Mouse (Mus musculus) ovary, adult 18-20 months (tissue): ENCODE results near the gene Olfr312.

Source experiments
- DNase-seq: peaks from one replicate; pipeline ENCODE4 v3.0.0; 2022; ENCODE audit warnings: low spot score, mixed read lengths

Gene Olfr312

DNA sequence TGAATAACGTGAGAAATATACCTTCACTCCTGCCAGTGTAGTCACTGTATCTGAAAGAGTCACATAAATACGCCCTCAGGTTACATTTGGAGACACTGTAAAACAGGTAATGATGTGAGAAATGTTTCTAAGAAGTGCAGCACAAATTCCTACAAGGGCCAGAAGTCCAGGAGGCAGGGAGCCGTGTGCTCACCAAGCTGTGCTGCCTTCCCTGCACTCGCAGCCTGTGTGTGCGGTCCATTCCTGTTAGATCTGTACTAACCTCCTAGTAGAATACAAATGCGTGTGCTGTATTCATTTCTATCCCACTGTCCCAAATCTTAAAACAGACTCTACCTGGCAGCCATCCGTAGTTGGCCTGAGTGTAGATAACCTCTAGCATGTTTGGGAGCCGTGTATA lies 31.7 kb downstream of the Olfr312 start:
- DNase-seq = no peak

DNA sequence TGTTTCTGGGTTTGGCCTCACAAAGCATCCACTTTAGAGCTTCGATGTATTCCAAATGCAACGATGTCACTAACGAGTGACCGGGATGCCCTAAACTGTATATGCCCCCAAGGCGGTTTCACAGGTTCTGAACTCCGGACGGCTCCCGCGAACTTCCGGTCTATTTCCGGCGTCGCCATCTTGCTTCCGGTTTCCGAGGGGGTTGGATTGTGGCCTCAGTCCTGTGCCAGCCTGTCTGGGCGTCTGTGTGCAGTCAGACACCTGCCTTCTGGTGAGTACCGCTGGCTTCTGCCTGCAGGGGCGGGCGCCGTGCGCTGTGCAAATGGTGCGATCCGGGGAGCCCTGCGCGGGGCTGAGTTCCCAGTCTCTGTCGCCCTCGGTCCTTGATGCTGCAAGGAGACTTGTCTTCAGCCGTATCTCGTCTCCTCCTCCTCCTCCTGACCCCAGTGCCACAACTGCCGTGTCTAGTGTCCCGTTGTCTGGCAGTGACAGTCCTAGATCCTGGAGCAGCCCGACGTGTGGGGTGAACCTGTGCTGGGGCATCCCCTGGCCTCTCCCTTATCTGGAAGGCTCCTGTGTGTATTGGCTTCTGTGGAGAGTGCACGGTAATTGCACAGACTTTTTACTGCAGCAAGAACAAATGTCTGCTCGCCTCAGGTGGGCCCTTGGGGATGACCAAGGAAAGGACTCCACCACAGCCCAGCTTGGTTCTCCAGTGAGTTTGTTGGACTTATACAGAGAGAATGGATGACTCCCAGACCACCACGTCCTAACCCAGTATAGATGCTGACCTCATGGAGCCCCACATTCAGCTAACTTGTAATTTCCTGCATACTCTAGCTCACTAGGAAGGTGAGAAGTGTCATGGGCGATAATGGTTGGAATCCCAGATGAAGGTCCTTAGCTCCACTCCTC lies 38.3 kb downstream of the Olfr312 start, which contains the start of gene 2810021J22Rik:
Gene 2810021J22Rik, plus strand, starts transcription at position 178 of the 915 bp plus-strand sequence.
- peak; percentile 68 for DNase-seq

DNA sequence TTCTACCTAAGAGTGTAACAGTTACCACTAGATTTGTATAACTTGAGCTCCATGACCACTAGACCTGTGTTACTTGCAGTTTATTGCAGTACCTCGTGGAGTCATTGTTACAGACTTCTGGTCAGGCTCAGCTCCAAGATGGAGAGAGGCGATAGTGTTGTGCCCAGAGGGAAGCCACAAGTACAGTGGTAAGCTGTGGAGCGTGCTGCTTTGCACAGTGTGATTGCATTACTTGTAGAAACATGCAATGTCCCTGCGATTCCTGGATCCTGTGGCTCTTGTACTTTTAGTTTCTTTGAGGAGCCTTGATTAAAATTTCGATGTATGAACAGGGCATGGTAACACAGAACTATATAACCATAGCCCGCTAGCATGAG lies 38.9 kb downstream of the Olfr312 start:
- no peak for DNase-seq

DNA sequence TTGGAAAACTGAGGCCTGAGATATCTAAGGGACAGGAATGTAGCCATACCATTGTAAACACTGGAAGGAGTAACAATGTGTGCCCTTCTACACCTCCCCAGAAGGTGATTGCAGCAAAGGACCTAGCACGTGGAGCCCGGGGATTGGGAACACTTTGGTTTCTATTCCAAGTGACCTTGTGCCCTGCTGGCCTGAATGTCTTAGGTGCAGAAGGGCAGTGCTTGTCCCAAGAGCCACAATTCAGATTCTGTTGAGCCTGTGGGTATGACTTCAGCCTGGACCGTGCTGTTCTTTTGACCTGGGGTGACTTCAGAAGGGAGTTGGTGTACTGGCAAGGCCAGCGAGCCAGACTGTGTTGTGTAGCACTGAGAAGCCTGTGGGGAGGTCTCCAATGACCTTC lies 41.9 kb downstream of the Olfr312 start:
- DNase-seq = no peak

DNA sequence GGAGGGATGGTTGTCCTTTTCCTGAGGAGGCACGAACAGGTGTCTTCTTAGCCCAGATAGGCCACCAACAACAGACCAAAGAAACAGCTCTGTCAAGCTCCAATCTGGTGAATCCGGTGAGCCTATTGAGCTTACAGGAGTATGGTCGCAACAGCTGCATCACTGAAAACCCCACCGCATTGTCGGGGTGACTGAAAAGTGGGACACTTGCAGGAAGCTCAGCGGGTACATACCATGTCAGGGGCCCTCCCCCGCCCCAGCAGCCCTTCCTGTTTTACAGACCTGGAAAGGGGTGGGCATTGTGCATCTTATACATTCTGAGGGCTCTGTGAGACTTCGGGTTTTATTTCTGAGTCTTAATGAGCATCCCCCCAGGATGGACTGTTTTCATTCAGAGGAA lies 54.7 kb downstream of the Olfr312 start:
- no peak for DNase-seq
